Mouse (Mus musculus): ENCODE results near the gene Brcc3. TPM values are rescaled to one million over a fixed set of nuclear protein-coding genes. Genes with fewer than 3 reads are reported as not detected.
A peak's percentile ranks its signal among the peaks of the same experiment; 100 is the strongest.
"Not testable (repeated sequence)": the region's sequence is repeated elsewhere in the genome, so short reads cannot be mapped to it uniquely, and the experiment has no call there.

Gene Brcc3
- polyA plus RNA-seq, 1 experiment from 2014 or later, result 19.5 TPM

DNA sequence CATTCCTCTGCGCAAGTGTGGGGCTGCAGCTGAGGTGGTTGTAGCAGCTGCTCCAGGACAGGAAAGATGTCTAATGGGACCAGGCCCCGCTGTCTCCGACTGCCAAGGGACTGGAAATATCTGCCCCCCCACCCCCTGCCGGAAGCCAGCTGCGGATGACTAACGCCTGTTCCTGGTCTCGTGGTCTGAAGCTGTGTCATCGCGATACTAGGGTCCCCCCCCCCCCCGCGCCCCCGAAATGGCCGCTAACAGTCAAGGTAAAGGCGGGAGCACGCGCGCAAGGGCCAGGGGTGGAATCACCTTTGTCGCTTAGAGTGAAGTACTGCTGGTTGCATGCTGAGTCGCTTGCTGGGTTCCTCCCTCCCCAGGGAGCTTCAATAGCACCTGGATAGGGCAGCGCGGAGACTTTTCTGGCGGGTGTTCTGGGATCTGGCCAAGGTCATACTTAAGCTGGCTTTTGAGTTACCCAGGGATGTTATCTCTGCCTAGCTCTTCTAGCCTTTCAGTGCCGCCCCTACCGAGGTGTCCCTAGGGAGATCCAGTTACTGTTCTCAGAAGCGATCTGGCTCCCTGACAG, 34.1 kb upstream of the Brcc3 start, which contains the start of the genes Fundc2 and F8:
Gene Fundc2, plus strand, starts transcription at position 205 of the 577 bp plus-strand sequence.
Gene F8, minus strand, starts transcription at position 421 of the 577 bp plus-strand sequence.
- 17% methylated on average over 21 of the region's 25 CpGs for WGBS (ENCODE audit: insufficient replicate concordance)
- no peaks in the 10 kb centered on the region for H3K36me3 ChIP-seq (replicated peaks; ENCODE audit: insufficient read depth, low read length)
- peak within 1 kb of the TSS; percentile 61 for H3K4me3 ChIP-seq (ENCODE audit: low read depth, low read length)
- ATAC-seq (peak; percentile 95), DNase-seq (peak; percentile 87)
- peak within 1 kb of the TSS; percentile 65 for H3K4me2 ChIP-seq (ENCODE audit: low read depth, low read length)
- no peaks in the 10 kb centered on the region for H3K9me3 ChIP-seq (ENCODE audit: low read length)
- H3K27me3 ChIP-seq (ENCODE audit: insufficient read depth, low read length), result no peaks in the 10 kb centered on the region
- H3K4me1 ChIP-seq (ENCODE audit: insufficient read depth), result no peaks in the 10 kb centered on the region
- H3K27ac ChIP-seq (ENCODE audit: low read depth), result peak within 1 kb of the TSS; percentile 87
- TF ChIP-seq CTCF (IDR thresholded peaks at IDR 0.05; ENCODE audit: low read depth), result no peak
- TF ChIP-seq EP300 (IDR thresholded peaks at IDR 0.05; ENCODE audit: low read depth), result peak; percentile 73; the same call in 1 of the 2 replicates
- H3K9ac ChIP-seq (replicated peaks), result peak within 1 kb of the TSS; percentile 76

DNA sequence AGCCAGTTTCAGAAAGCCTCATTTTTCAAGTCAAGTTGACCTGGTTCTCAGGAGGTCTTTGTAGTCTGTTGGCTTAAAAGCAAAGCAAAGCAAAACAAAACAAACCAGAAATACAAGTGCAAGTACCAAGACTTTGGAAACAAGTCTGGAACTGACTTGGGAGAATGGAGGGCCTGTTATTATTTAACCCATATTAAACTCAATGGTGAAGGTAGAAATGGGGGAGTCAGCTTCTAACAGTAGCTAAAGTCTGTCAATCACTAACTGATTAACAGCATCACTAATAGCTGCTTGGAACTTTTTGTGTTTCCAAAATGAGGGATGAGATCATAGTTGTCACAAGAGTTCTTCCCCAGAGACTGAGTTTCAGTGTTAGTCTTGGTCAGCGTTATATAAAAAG, 17.0 kb upstream of the Brcc3 start:
- Histone ChIP-seq H3K27ac (ENCODE audit: low read depth) (no peak overlapping the region), H3K4me2 (ENCODE audit: low read depth, low read length) (no peak overlapping the region), H3K4me3 (ENCODE audit: low read depth, low read length) (no peak overlapping the region), H3K36me3 (replicated peaks; ENCODE audit: insufficient read depth, low read length) (peaks cover 5% of the 10 kb centered on the region; the same call in 1 of the 2 replicates), H3K4me1 (ENCODE audit: insufficient read depth) (no peaks in the 10 kb centered on the region), H3K27me3 (ENCODE audit: insufficient read depth, low read length) (no peaks in the 10 kb centered on the region), H3K9ac (replicated peaks) (no peak overlapping the region), H3K9me3 (ENCODE audit: low read length) (no peaks in the 10 kb centered on the region)
- no peak for ATAC-seq
- WGBS (ENCODE audit: insufficient replicate concordance), result 86% methylated on average over 1 of the region's 1 CpGs
- DNase-seq, result no peak
- TF ChIP-seq CTCF (IDR thresholded peaks at IDR 0.05; ENCODE audit: low read depth) (no peak), EP300 (IDR thresholded peaks at IDR 0.05; ENCODE audit: low read depth) (no peak)

DNA sequence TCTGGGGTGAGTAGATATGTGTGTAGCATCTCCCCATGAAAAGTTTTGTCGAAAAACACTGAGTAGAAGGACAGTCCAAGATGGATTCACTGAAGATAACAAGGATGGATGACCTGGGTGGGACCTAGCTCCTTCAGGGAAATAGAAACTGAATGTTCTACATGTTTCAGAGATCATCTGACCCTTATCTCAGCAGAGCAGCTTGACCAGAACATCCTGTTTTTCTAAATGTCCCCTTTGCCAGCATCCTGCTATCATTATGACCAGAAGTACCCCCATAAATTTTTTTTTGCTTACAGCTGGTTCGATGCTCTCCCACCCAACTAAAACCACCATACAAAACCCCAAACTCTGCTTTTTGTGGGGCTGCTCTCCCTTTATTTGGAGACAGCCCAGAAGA, 13.8 kb upstream of the Brcc3 start:
- peak; percentile 12 for DNase-seq
- Histone ChIP-seq H3K9me3 (ENCODE audit: low read length) (no peaks in the 10 kb centered on the region), H3K27ac (ENCODE audit: low read depth) (peak overlapping the region; percentile 72), H3K4me2 (ENCODE audit: low read depth, low read length) (no peak overlapping the region), H3K36me3 (replicated peaks; ENCODE audit: insufficient read depth, low read length) (no peaks in the 10 kb centered on the region; the same call in 1 of the 2 replicates), H3K9ac (replicated peaks) (no peak overlapping the region), H3K4me1 (ENCODE audit: insufficient read depth) (no peaks in the 10 kb centered on the region), H3K4me3 (ENCODE audit: low read depth, low read length) (no peak overlapping the region), H3K27me3 (ENCODE audit: insufficient read depth, low read length) (no peaks in the 10 kb centered on the region)
- peak; percentile 96 for ATAC-seq
- TF ChIP-seq CTCF (IDR thresholded peaks at IDR 0.05; ENCODE audit: low read depth) (no peak), EP300 (IDR thresholded peaks at IDR 0.05; ENCODE audit: low read depth) (peak; percentile 91)
- 35% methylated on average over 2 of the region's 2 CpGs for WGBS (ENCODE audit: insufficient replicate concordance)

DNA sequence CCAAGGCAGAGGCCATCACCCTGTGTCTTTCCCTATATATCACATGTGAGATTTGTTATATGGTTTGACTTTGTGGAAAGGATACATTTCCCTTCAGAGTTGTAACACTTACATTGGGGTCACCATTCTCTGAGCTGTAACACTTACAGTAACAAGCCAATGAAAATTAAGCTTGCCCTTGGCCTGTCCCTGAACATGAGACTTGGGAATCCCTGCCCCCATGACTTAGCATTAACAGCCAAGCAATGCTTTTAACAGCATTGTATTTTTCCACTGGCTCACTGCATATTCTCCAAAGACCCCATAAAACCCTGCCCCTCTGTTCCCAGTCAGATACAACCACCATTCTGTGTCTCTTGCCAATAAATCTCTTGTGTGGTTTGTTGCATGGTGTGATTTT, 13.1 kb upstream of the Brcc3 start:
- Histone ChIP-seq H3K27me3 (ENCODE audit: insufficient read depth, low read length) (no peaks in the 10 kb centered on the region), H3K9ac (replicated peaks) (no peak overlapping the region), H3K4me1 (ENCODE audit: insufficient read depth) (no peaks in the 10 kb centered on the region), H3K27ac (ENCODE audit: low read depth) (peak overlapping the region; percentile 72), H3K4me3 (ENCODE audit: low read depth, low read length) (no peak overlapping the region), H3K9me3 (ENCODE audit: low read length) (no peaks in the 10 kb centered on the region), H3K4me2 (ENCODE audit: low read depth, low read length) (no peak overlapping the region), H3K36me3 (replicated peaks; ENCODE audit: insufficient read depth, low read length) (no peaks in the 10 kb centered on the region; the same call in 1 of the 2 replicates)
- no peak for ATAC-seq
- no peak for TF ChIP-seq EP300 (IDR thresholded peaks at IDR 0.05; ENCODE audit: low read depth)
- TF ChIP-seq CTCF (IDR thresholded peaks at IDR 0.05; ENCODE audit: low read depth), result no peak
- no peak for DNase-seq

DNA sequence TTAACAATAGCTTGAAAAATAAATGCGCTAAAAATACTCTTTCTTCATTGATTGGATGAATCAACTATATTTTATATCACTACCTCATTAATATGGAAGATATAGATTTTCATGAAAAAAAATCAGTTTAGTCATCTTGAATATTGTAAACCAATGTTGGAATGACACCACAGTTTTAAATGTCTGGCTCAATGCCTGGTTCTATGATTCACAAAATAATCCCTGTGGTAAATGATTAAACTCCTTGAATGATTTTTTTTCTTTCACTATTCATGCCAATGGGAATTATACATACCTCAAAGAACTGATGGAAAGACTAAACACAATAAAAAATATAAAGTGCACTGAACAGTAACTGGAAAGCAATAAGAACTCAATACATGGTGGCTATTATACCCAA, 6.7 kb upstream of the Brcc3 start:
- H3K4me1 ChIP-seq (ENCODE audit: insufficient read depth), result no peaks in the 10 kb centered on the region
- no peak overlapping the region for H3K4me2 ChIP-seq (ENCODE audit: low read depth, low read length)
- no peak overlapping the region for H3K9ac ChIP-seq (replicated peaks)
- no peak overlapping the region for H3K4me3 ChIP-seq (ENCODE audit: low read depth, low read length)
- 80% methylated on average over 1 of the region's 1 CpGs for WGBS (ENCODE audit: insufficient replicate concordance)
- H3K36me3 ChIP-seq (replicated peaks; ENCODE audit: insufficient read depth, low read length), result 0 out of 2 replicates have a peak, but pooled peaks cover 2% of the 10 kb centered on the region
- ATAC-seq (no peak), DNase-seq (no peak)
- no peaks in the 10 kb centered on the region for H3K27me3 ChIP-seq (ENCODE audit: insufficient read depth, low read length)
- H3K9me3 ChIP-seq (ENCODE audit: low read length), result no peaks in the 10 kb centered on the region
- H3K27ac ChIP-seq (ENCODE audit: low read depth), result no peak overlapping the region
- TF ChIP-seq EP300 (IDR thresholded peaks at IDR 0.05; ENCODE audit: low read depth), result no peak
- no peak for TF ChIP-seq CTCF (IDR thresholded peaks at IDR 0.05; ENCODE audit: low read depth)

DNA sequence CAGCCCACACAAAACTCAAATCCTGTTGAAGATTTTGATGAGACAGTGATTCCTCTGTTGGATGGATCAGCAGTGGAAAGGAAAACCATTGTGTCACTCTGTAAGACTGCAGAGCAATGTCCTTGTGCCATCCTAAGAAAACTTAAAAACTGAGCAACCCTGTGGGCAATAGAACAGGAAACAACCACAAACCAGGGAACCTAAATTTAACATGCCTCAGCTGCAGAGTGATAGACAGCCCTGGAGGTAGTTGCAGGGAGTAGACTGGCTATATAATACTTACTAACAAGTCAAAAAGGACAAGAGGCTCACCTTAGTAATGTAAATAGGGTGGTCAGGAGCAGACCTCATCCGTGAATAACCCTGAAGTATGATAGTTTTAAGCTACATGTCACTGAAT, 38.2 kb downstream of the Brcc3 start:
- H3K9ac ChIP-seq (replicated peaks), result no peak overlapping the region
- TF ChIP-seq CTCF (IDR thresholded peaks at IDR 0.05; ENCODE audit: low read depth) (no peak), EP300 (IDR thresholded peaks at IDR 0.05; ENCODE audit: low read depth) (no peak)

DNA sequence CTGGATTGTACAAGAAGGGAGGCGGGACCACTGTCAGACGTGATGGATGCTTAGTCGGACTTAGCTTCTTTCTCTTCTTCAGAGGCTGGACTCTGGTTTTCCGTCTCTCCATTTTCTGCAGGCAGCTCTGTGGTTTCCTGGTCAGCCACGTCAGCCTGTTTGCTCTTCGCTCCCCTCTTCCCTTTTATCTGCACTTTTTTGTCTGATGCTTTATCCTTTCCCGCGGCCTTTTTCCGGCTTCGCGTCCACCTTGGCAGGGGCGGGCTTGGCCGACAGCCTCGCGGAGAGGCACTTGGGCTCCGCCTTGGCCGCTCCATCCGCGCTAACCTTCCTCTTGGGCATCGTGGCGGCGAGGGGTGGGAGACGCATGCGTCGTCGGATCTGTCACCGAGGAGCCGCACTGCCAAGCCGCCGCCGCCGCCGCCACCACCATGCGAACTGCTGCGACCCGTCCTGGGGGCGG, 58.8 kb downstream of the Brcc3 start:
- WGBS (ENCODE audit: insufficient replicate concordance), result 12% methylated on average over 37 of the region's 37 CpGs
- DNase-seq (peak; percentile 50), ATAC-seq (peak; percentile 25; the same call in 1 of the 2 replicates)
- H3K27me3 ChIP-seq (ENCODE audit: insufficient read depth, low read length); H3K27ac ChIP-seq (ENCODE audit: low read depth); H3K36me3 ChIP-seq (replicated peaks; ENCODE audit: insufficient read depth, low read length); H3K9me3 ChIP-seq (ENCODE audit: low read length); H3K9ac ChIP-seq (replicated peaks); H3K4me1 ChIP-seq (ENCODE audit: insufficient read depth): not testable (repeated sequence)
- H3K4me3 ChIP-seq (ENCODE audit: low read depth, low read length), result peak overlapping the region; percentile 39
- peak overlapping the region; percentile 66 for H3K4me2 ChIP-seq (ENCODE audit: low read depth, low read length)

More for the DNA sequence above, 38.2 kb downstream of the Brcc3 start:
- ATAC-seq (no peak), DNase-seq (no peak)
- Histone ChIP-seq H3K27ac (ENCODE audit: low read depth) (no peak overlapping the region), H3K4me2 (ENCODE audit: low read depth, low read length) (no peak overlapping the region), H3K27me3 (ENCODE audit: insufficient read depth, low read length) (no peaks in the 10 kb centered on the region), H3K36me3 (replicated peaks; ENCODE audit: insufficient read depth, low read length) (peaks cover 4% of the 10 kb centered on the region), H3K4me1 (ENCODE audit: insufficient read depth) (no peaks in the 10 kb centered on the region), H3K9me3 (ENCODE audit: low read length) (no peaks in the 10 kb centered on the region), H3K4me3 (ENCODE audit: low read depth, low read length) (no peak overlapping the region)
- WGBS (ENCODE audit: insufficient replicate concordance), result 75% methylated on average over 1 of the region's 1 CpGs

All from liver, postnatal 0 days (tissue).